Mouse (Mus musculus) hindbrain, embryonic 13.5 days (tissue): ENCODE data around the gene Hmbs. TPM values are rescaled to one million over a fixed set of nuclear protein-coding genes. Genes with fewer than 3 reads are reported as not detected.
"Not testable (repeated sequence)": the region's sequence is repeated elsewhere in the genome, so short reads cannot be mapped to it uniquely, and the experiment has no call there.

Experiments
- ATAC-seq: fragments of 200-750 bp; cut with Nextera tagmentation; 2 replicates; pipeline ENCODE4 v1.8.0; 2017; ENCODE audit warnings: moderate TSS enrichment; ENCODE audit not compliant: low FRiP score
- H3K27ac ChIP-seq: fragments of 300-500 bp; sonication (generic); 2 replicates; pipeline ENCODE4 v1.5.1; 2015; ENCODE audit warnings: inconsistent platforms, mild to moderate bottlenecking, moderate library complexity
- H3K27me3 ChIP-seq: fragments of 300-500 bp; sonication (generic); 2 replicates; pipeline ENCODE4 v1.6.1; 2015; ENCODE audit warnings: mild to moderate bottlenecking, inconsistent platforms
- H3K36me3 ChIP-seq: fragments of 300-500 bp; sonication (generic); 2 replicates; pipeline ENCODE4 v1.6.1; 2015; ENCODE audit warnings: mild to moderate bottlenecking, inconsistent platforms
- H3K4me1 ChIP-seq: fragments of 300-500 bp; sonication (generic); replicated peaks from 2 replicates; pipeline ENCODE4 v1.6.1; 2015; ENCODE audit warnings: inconsistent platforms
- H3K4me2 ChIP-seq: fragments of 300-500 bp; sonication (generic); 2 replicates; pipeline ENCODE4 v1.6.1; 2015; ENCODE audit warnings: inconsistent platforms, mild to moderate bottlenecking, moderate library complexity
- H3K4me3 ChIP-seq: fragments of 300-500 bp; sonication (generic); 2 replicates; pipeline ENCODE4 v1.5.1; 2015; ENCODE audit warnings: mild to moderate bottlenecking, inconsistent platforms
- H3K9ac ChIP-seq: fragments of 300-500 bp; sonication (generic); 2 replicates; pipeline ENCODE4 v1.6.1; 2015; ENCODE audit warnings: mild to moderate bottlenecking, inconsistent platforms
- H3K9me3 ChIP-seq: fragments of 300-500 bp; sonication (generic); 2 replicates; pipeline ENCODE4 v1.6.1; 2016; ENCODE audit warnings: inconsistent platforms
- WGBS: fragments of 180-500 bp; shearing (Covaris S2); methylation state at CpG from one replicate; pipeline ENCODE4 v1.1.7; 2015; 5-methylcytosine and 5-hydroxymethylcytosine counted together
- polyA plus RNA-seq: library from polyadenylated mRNA; unstranded; fragments of >200 nt; fragmentation: Nextera tagmentation; extraction: Ambion mirVana; gene quantifications from 2 replicates; pipeline ENCODE4 v1.2.1, GENCODE M21; 2015

Gene Hmbs
- polyA plus RNA-seq: 66.8 and 70.8 TPM in 2 replicates

DNA sequence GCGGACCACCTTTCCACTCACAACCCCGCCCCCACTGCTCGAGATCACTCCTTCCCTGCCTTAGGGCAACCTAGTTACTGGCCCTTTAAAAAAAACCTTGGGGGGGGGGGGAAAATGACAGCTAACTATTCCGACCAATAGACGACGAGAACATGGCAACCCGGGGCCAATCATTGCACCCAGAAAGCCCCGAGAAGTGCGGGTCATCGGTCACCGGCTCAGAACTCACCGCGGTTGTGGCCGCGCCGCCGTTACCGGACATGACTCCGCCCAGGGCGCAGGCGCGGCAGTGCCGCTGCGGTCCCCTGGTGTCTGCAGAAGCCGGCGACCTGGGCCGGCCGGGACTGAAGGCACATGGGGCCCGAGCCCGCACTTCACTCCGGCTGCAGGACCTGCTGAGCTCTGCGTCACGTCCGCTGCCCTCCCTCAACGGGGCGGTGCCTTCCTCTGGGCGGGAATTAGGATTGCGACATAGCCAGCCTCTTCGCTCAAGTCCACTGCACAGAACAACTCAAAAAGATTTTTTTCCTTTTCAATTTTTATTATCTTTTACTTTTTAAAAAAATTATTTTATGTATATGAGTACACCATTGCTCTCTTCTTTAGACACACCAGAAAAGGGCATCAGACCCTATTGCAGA, at the start of gene Hmbs:
TSS of gene Hmbs (minus strand) at position 448 of the 641 bp plus-strand sequence.
- Histone ChIP-seq H3K9ac (peak within 1 kb of the TSS; percentile 84), H3K4me2 (peak within 1 kb of the TSS; percentile 63), H3K9me3 (no peaks in the 10 kb centered on the region), H3K36me3 (peaks cover 47% of the 10 kb centered on the region), H3K27ac (peak within 1 kb of the TSS; percentile 98), H3K4me1 (peaks cover 12% of the 10 kb centered on the region), H3K4me3 (peak within 1 kb of the TSS; percentile 77), H3K27me3 (no peaks in the 10 kb centered on the region)
- peak; percentile 97 for ATAC-seq
- 0% methylated on average over 38 of the region's 39 CpGs for WGBS

GRCm38 (mm10) chr9:44391466-44391865, 47.4 kb upstream of the Hmbs start:
- ATAC-seq: peak; percentile 47; the same call in 1 of the 2 replicates
- H3K9ac ChIP-seq: no peak overlapping the region
- H3K27me3 ChIP-seq: no peaks in the 10 kb centered on the region
- 43% methylated on average over 4 of the region's 4 CpGs for WGBS
- H3K36me3 ChIP-seq: peaks cover 57% of the 10 kb centered on the region
- H3K27ac ChIP-seq: no peak overlapping the region
- no peaks in the 10 kb centered on the region for H3K9me3 ChIP-seq
- H3K4me3 ChIP-seq: no peak overlapping the region
- H3K4me1 ChIP-seq: peaks cover 4% of the 10 kb centered on the region; the same call in 1 of the 2 replicates
- H3K4me2 ChIP-seq: no peak overlapping the region

GRCm38 (mm10) chr9:44389273-44389672, 45.2 kb upstream of the Hmbs start:
- H3K27ac ChIP-seq: no peak overlapping the region
- no peaks in the 10 kb centered on the region for H3K9me3 ChIP-seq
- no peak overlapping the region for H3K4me2 ChIP-seq
- peaks cover 79% of the 10 kb centered on the region for H3K36me3 ChIP-seq
- H3K9ac ChIP-seq: no peak overlapping the region
- 61% methylated on average over 8 of the region's 8 CpGs for WGBS
- no peaks in the 10 kb centered on the region for H3K4me1 ChIP-seq
- H3K27me3 ChIP-seq: no peaks in the 10 kb centered on the region
- H3K4me3 ChIP-seq: no peak overlapping the region
- ATAC-seq: no peak

DNA sequence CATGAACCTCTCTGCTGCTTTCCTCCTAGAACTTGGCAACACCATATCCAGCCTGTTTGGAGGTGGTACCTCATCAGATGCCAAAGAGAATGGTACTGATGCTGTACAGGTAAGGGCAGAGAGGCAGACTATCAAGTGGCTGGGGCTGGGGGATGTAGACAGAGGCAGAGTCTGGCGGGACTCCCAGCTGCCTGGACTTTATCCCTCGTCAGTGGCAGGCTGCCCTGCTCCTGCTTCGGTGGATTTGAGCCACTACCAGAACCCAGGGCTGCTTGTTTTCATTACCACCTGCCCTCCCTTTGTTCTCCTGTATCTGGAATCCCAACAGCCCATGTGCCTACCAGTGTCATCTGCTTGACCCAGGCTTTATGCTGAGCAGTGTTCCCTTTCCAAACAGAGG, 43.2 kb upstream of the Hmbs start:
- Histone ChIP-seq H3K4me1 (no peaks in the 10 kb centered on the region), H3K4me3 (no peak overlapping the region), H3K4me2 (no peak overlapping the region), H3K9me3 (no peaks in the 10 kb centered on the region), H3K36me3 (peaks cover 97% of the 10 kb centered on the region), H3K27me3 (no peaks in the 10 kb centered on the region), H3K27ac (no peak overlapping the region), H3K9ac (no peak overlapping the region)
- ATAC-seq: no peak
- WGBS: 83% methylated on average over 3 of the region's 3 CpGs

DNA sequence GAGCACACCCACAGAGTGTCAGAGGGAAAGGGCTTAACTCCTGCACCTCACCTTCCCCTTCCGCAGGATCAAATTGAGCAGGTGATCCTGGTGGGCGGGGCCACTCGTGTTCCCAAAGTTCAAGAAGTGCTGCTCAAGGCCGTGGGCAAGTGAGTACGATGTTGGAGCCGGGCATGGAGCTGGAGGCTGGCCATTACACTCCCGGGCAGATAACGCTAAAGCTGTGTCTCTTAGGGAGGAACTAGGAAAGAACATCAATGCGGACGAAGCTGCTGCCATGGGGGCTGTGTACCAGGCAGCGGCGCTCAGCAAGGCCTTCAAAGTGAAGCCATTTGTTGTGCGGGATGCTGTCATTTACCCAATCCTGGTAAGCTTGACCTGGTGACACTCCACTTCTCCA, 40.6 kb upstream of the Hmbs start:
- Histone ChIP-seq H3K9me3 (no peaks in the 10 kb centered on the region), H3K27me3 (no peaks in the 10 kb centered on the region), H3K36me3 (peaks cover 89% of the 10 kb centered on the region), H3K9ac (no peak overlapping the region), H3K27ac (no peak overlapping the region), H3K4me3 (no peak overlapping the region), H3K4me1 (peaks cover 17% of the 10 kb centered on the region), H3K4me2 (no peak overlapping the region)
- WGBS: 94% methylated on average over 13 of the region's 13 CpGs
- no peak for ATAC-seq

- Histone ChIP-seq H3K36me3 (peaks cover 41% of the 10 kb centered on the region), H3K9ac (peak overlapping the region; percentile 96), H3K9me3 (no peaks in the 10 kb centered on the region), H3K27me3 (no peaks in the 10 kb centered on the region), H3K27ac (peak overlapping the region; percentile 91), H3K4me3 (peak overlapping the region; percentile 92), H3K4me2 (peak overlapping the region; percentile 98), H3K4me1 (peaks cover 26% of the 10 kb centered on the region)
- WGBS: 12% methylated on average over 15 of the region's 15 CpGs
- ATAC-seq: peak; percentile 49
Observed at GRCm38 (mm10) chr9:44379862-44380261, 35.8 kb upstream of the Hmbs start.

GRCm38 (mm10) chr9:44379054-44379834, 35.2 kb upstream of the Hmbs start, which contains the start of gene Hyou1:
Gene Hyou1, plus strand, starts transcription at chr9:44379490.
- H3K27me3 ChIP-seq: no peaks in the 10 kb centered on the region
- peak within 1 kb of the TSS; percentile 92 for H3K4me3 ChIP-seq
- H3K27ac ChIP-seq: peak within 1 kb of the TSS; percentile 93
- H3K36me3 ChIP-seq: peaks cover 35% of the 10 kb centered on the region
- H3K4me1 ChIP-seq: peaks cover 26% of the 10 kb centered on the region
- peak; percentile 97 for ATAC-seq
- peak within 1 kb of the TSS; percentile 98 for H3K4me2 ChIP-seq
- under 1% methylated on average over 83 of the region's 83 CpGs for WGBS
- H3K9me3 ChIP-seq: no peaks in the 10 kb centered on the region
- peak within 1 kb of the TSS; percentile 96 for H3K9ac ChIP-seq

DNA sequence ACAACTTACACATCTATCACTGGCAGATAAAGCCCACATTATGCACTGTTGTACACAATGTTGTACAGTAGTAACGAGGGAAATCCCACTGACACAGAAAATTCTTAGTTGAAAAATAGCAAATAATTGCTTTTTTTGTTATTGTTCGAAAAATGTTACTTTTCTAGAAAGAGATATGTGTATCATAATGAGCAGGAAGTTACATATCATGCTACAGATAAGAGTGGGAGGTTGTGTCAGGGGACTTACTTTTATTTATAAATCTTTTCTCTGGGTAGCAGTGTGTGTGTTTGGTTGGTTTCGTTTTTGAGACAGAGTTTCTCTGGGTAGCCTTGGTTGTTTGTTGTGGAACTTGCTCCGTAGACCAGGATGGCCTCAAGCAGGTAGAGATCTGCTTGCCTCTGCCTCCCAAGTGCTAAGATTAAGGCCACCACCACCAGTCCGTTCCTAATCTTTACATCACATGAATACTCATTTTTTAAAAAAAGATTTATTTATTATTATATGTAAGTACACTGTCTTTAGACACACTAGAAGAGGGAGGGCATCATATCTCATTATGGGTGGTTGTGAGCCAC, 34.2 kb upstream of the Hmbs start:
- Histone ChIP-seq H3K27me3 (no peaks in the 10 kb centered on the region), H3K9ac (peak overlapping the region; percentile 79), H3K27ac (peak overlapping the region; percentile 93), H3K4me3 (peak overlapping the region; percentile 92), H3K4me2 (peak overlapping the region; percentile 98), H3K4me1 (peaks cover 26% of the 10 kb centered on the region), H3K36me3 (peaks cover 25% of the 10 kb centered on the region), H3K9me3 (no peaks in the 10 kb centered on the region)
- WGBS: 94% methylated on average over 5 of the region's 5 CpGs
- ATAC-seq: no peak

GRCm38 (mm10) chr9:44377335-44377734, 33.3 kb upstream of the Hmbs start:
- H3K9ac ChIP-seq, H3K27ac ChIP-seq, H3K4me2 ChIP-seq, H3K27me3 ChIP-seq, ATAC-seq, H3K4me3 ChIP-seq, H3K9me3 ChIP-seq: not testable (repeated sequence)
- H3K36me3 ChIP-seq: peaks cover 16% of the 10 kb centered on the region
- H3K4me1 ChIP-seq: peaks cover 26% of the 10 kb centered on the region
- 93% methylated on average over 2 of the region's 2 CpGs for WGBS

DNA sequence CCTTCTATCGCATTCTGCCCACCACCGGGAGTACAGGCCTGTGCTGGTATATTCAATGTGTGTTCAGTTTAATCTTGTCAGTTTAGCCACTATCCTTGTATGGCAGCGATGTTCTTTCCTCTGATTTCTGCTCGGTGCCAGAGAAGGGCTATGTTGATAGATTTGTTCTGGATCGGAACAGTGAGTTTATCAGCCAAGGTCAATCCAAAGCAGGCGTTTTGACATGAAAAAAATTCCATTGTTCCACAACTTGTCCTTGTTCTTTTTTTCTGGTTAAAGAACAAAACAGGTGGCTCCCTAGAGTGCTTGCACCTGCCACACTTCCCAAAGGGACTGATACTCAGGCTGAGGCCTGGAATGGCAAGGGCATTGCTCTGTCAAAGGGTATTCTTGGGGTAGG, 32.1 kb upstream of the Hmbs start:
- ATAC-seq: no peak
- no peak overlapping the region for H3K27ac ChIP-seq
- 93% methylated on average over 6 of the region's 6 CpGs for WGBS

GRCm38 (mm10) chr9:44373386-44373785, 29.4 kb upstream of the Hmbs start:
- no peaks in the 10 kb centered on the region for H3K36me3 ChIP-seq
- no peaks in the 10 kb centered on the region for H3K27me3 ChIP-seq
- no peak overlapping the region for H3K27ac ChIP-seq
- no peak overlapping the region for H3K4me3 ChIP-seq
- no peak overlapping the region for H3K9ac ChIP-seq
- no peaks in the 10 kb centered on the region for H3K9me3 ChIP-seq
- no peak for ATAC-seq
- H3K4me1 ChIP-seq: peaks cover 6% of the 10 kb centered on the region
- no peak overlapping the region for H3K4me2 ChIP-seq

More for the DNA sequence above, 32.1 kb upstream of the Hmbs start:
- Histone ChIP-seq H3K36me3 (peaks cover 4% of the 10 kb centered on the region), H3K9me3 (no peaks in the 10 kb centered on the region), H3K27me3 (no peaks in the 10 kb centered on the region), H3K9ac (no peak overlapping the region), H3K4me1 (peaks cover 23% of the 10 kb centered on the region), H3K4me2 (no peak overlapping the region), H3K4me3 (no peak overlapping the region)

DNA sequence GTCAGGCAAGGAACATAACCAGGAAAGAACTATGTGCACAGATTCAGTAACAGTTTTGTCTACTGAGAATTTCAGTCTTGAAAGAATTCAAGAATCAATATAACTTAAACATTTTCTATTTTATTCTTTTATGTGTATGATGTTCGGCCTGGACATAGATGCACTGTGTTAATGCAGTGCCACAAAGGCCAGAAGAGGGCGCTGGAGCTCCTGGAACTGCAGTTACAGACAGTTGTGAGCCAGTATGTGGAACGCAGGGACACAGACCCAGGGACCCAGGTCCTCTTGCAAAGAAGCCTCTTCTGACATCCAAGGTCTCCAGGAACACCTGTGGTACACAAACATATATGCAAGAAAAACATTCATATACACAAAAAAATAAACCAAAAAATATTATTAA, 20.5 kb upstream of the Hmbs start:
- H3K4me3 ChIP-seq: no peak overlapping the region
- no peak overlapping the region for H3K27ac ChIP-seq
- peaks cover 5% of the 10 kb centered on the region for H3K36me3 ChIP-seq
- no peak overlapping the region for H3K4me2 ChIP-seq
- 66% methylated on average over 3 of the region's 3 CpGs for WGBS
- H3K9me3 ChIP-seq: no peaks in the 10 kb centered on the region
- H3K9ac ChIP-seq: no peak overlapping the region
- peaks cover 12% of the 10 kb centered on the region for H3K4me1 ChIP-seq
- no peak for ATAC-seq
- no peaks in the 10 kb centered on the region for H3K27me3 ChIP-seq
